In the genomic region with DNA sequence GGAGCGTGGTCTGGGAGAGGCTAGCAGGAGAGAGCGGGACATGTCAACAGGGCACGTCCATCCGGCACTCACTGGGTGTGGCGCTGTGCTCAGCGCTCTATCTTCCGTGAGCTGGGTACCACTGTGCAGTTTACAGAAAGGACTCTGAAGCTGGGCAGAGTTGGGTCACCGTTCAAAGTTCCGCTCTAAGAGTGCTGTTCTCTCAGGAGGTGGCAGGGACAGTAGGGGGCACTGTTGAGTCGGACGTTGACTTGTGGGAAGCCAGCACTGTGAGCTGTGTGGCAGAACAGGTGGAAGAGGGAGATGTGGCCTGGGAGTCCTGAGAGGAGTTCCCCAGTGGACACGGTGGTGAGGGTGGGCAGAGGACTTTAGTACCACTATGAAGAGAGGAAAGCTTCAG, we compare ENCODE assay signal across 8 mouse cellular contexts.
A peak's percentile ranks its signal among the peaks of the same experiment; 100 is the strongest.
DNase-seq lines count a peak whose midpoint lies in the region; ATAC-seq and TF ChIP-seq lines count a peak whose summit lies in the region.

No protein-coding gene starts in this region.

- no peak overlapping the region for H3K27ac ChIP-seq in kidney, postnatal 0 days
- H3K27ac ChIP-seq in liver, embryonic 12.5 days: no peak overlapping the region
- H3K27ac ChIP-seq in stomach, embryonic 15.5 days: no peak overlapping the region

- peak; percentile 86 for TF ChIP-seq CTCF in kidney, postnatal 0 days (IDR thresholded peaks at IDR 0.05; ENCODE audit: low read depth)

- no peaks in the 10 kb centered on the region for H3K27me3 ChIP-seq in kidney, postnatal 0 days (ENCODE audit: insufficient read depth, low read length)
- no peaks in the 10 kb centered on the region for H3K27me3 ChIP-seq in liver, embryonic 12.5 days (replicated peaks)
- H3K27me3 ChIP-seq in stomach, embryonic 15.5 days (replicated peaks): no peaks in the 10 kb centered on the region

- no peak overlapping the region for H3K4me3 ChIP-seq in kidney, postnatal 0 days (replicated peaks; ENCODE audit: low read depth, low read length)
- H3K4me3 ChIP-seq in liver, embryonic 12.5 days: no peak overlapping the region
- H3K4me3 ChIP-seq in stomach, embryonic 15.5 days (replicated peaks): no peak overlapping the region

- ATAC-seq in kidney, postnatal 0 days (replicated peaks; ENCODE audit: low FRiP score, low read depth): peak; percentile 44
- peak; percentile 74 for ATAC-seq in liver, embryonic 12.5 days
- ATAC-seq in stomach, embryonic 15.5 days (ENCODE audit: insufficient read depth, low FRiP score, low read depth): peak; percentile 74; the same call in 1 of the 2 replicates

- DNase-seq in 416B (ENCODE audit: low read depth): peak; percentile 84
- peak; percentile 71 for DNase-seq in adrenal gland, adult 8-10 months
- peak; percentile 73 for DNase-seq in embryo, embryonic 9.5 days (ENCODE audit: extremely low spot score)
- DNase-seq in heart, adult 9 months (ENCODE audit: low spot score in 2 of 2): peak; percentile 20 to 72
- peak; percentile 85 for DNase-seq in kidney, postnatal 0 days (ENCODE audit: low spot score)
- DNase-seq in natural killer cell, adult 2 months (ENCODE audit: low spot score in 2 of 2): peak; percentile 67 to 79

- no peaks in the 10 kb centered on the region for H3K9me3 ChIP-seq in kidney, postnatal 0 days (replicated peaks; ENCODE audit: low read length)
- no peaks in the 10 kb centered on the region for H3K9me3 ChIP-seq in liver, embryonic 12.5 days (replicated peaks)
- no peaks in the 10 kb centered on the region for H3K9me3 ChIP-seq in stomach, embryonic 15.5 days

- H3K4me2 ChIP-seq in kidney, postnatal 0 days (ENCODE audit: low read length): no peak overlapping the region
- no peak overlapping the region for H3K4me2 ChIP-seq in liver, embryonic 12.5 days
- no peak overlapping the region for H3K4me2 ChIP-seq in stomach, embryonic 15.5 days

- no peaks in the 10 kb centered on the region for H3K4me1 ChIP-seq in kidney, postnatal 0 days (replicated peaks; ENCODE audit: insufficient read depth, low read length)
- 0 out of 2 replicates have a peak, but pooled peaks cover 3% of the 10 kb centered on the region for H3K4me1 ChIP-seq in liver, embryonic 12.5 days
- H3K4me1 ChIP-seq in stomach, embryonic 15.5 days: no peaks in the 10 kb centered on the region

- H3K36me3 ChIP-seq in kidney, postnatal 0 days (ENCODE audit: insufficient read depth, low read length): no peaks in the 10 kb centered on the region
- 0 out of 2 replicates have a peak, but pooled peaks cover 2% of the 10 kb centered on the region for H3K36me3 ChIP-seq in liver, embryonic 12.5 days
- H3K36me3 ChIP-seq in stomach, embryonic 15.5 days: no peaks in the 10 kb centered on the region

- 45% methylated on average over 12 of the region's 12 CpGs for WGBS in kidney, postnatal 0 days
- 31% methylated on average over 12 of the region's 12 CpGs for WGBS in liver, embryonic 12.5 days (ENCODE audit: insufficient replicate concordance)
- WGBS in stomach, embryonic 15.5 days: 42% methylated on average over 12 of the region's 12 CpGs

- H3K9ac ChIP-seq in kidney, postnatal 0 days (ENCODE audit: low read depth, low read length): no peak overlapping the region
- no peak overlapping the region for H3K9ac ChIP-seq in liver, embryonic 12.5 days
- no peak overlapping the region for H3K9ac ChIP-seq in stomach, embryonic 15.5 days
